Mouse (Mus musculus): ENCODE measurements at regions not wholly inside any gene's neighbourhood (a gene's known extent, or its start where the extent isn't known, plus 50 kb on each side); places are given as distances from the start of the nearest gene placed in this dataset.

DNA sequence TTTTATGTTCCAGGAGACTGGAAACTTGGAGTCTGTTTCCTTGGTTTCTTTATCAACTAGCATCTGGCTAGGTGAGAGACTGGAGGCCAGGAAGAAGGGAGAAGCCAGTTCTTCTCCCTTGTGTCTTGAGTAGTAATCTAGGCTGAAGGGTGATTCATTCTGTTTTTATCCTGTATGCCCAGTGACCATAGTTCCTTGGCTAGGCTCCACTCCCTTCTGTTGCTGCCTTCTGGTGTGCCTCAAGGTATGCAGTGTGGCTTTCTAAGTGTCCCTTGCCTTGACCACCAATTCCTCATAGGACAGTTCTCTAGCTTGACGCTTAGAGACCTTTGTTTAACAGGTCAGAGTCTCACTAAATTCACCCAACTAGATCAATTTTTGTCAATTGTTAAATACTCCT lies 303.3 kb upstream of the Gm12728 start:
- WGBS, result 93% methylated on average over 1 of the region's 1 CpGs
- no peaks in the 10 kb centered on the region for H3K27me3 ChIP-seq (ENCODE audit: control insufficient read depth, insufficient read depth, low read depth, low read length)
- no peak overlapping the region for H3K4me3 ChIP-seq (ENCODE audit: low read depth, low read length)
- no peaks in the 10 kb centered on the region for H3K4me1 ChIP-seq (ENCODE audit: control insufficient read depth, insufficient read depth, low read length)
- H3K36me3 ChIP-seq (ENCODE audit: control insufficient read depth, insufficient read depth, low read length), result no peaks in the 10 kb centered on the region
- no peak overlapping the region for H3K4me2 ChIP-seq (ENCODE audit: low read length)
- H3K9me3 ChIP-seq (replicated peaks; ENCODE audit: control insufficient read depth, low read length, poor library complexity, severe bottlenecking), result no peaks in the 10 kb centered on the region
- no peak overlapping the region for H3K27ac ChIP-seq (ENCODE audit: low read length)
- H3K9ac ChIP-seq (ENCODE audit: low read depth, low read length), result no peak overlapping the region
- ATAC-seq, result no peak

DNA sequence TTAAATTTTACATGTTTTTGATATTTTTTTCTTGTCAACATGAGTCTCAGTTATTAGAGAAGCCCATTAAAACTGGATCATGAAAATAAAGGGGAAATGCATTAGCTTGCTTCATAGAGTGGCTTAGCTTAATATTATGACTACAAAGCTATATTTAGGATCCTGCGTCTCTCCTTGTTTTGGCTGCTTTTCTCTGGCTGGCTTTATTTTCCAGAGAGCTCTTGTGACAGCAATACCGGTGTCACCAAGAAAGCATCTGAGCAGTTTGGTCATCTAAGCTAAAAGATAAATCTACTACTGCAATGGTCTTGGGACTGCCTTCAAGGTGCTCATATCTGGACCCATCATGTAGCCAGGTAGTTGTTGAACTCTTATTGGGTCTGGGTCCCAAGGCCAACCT lies 293.5 kb upstream of the Gm12728 start:
- no peaks in the 10 kb centered on the region for H3K4me1 ChIP-seq (ENCODE audit: control insufficient read depth, insufficient read depth, low read length)
- no peak overlapping the region for H3K4me3 ChIP-seq (ENCODE audit: low read depth, low read length)
- H3K27ac ChIP-seq (ENCODE audit: low read length), result no peak overlapping the region
- 90% methylated on average over 2 of the region's 2 CpGs for WGBS
- no peak for ATAC-seq
- no peak overlapping the region for H3K9ac ChIP-seq (ENCODE audit: low read depth, low read length)
- H3K27me3 ChIP-seq (ENCODE audit: control insufficient read depth, insufficient read depth, low read depth, low read length), result no peaks in the 10 kb centered on the region
- H3K9me3 ChIP-seq (replicated peaks; ENCODE audit: control insufficient read depth, low read length, poor library complexity, severe bottlenecking), result no peaks in the 10 kb centered on the region
- no peaks in the 10 kb centered on the region for H3K36me3 ChIP-seq (ENCODE audit: control insufficient read depth, insufficient read depth, low read length)
- H3K4me2 ChIP-seq (ENCODE audit: low read length), result no peak overlapping the region

DNA sequence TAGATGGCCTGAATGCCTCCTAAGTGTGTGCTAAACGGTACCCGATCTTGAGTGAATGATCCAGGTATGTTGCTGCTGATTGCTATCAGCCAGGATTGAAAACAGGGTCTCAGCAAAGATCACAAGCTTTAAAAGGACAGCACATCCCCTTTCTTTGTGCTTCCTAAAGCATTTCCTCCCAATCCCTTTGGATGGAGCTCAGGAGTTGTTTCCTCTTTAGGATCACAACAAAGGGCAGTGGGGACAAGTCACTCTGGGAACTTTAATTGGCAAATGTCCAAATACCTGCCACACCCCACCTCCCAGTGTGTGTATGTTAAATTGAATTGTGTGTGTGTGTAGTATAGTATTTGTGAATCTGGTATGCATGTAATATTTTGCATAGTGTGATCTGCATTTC lies 283.5 kb upstream of the Gm12728 start:
- H3K27me3 ChIP-seq (ENCODE audit: control insufficient read depth, insufficient read depth, low read depth, low read length), result no peaks in the 10 kb centered on the region
- H3K4me3 ChIP-seq (ENCODE audit: low read depth, low read length), result no peak overlapping the region
- 74% methylated on average over 2 of the region's 2 CpGs for WGBS

DNA sequence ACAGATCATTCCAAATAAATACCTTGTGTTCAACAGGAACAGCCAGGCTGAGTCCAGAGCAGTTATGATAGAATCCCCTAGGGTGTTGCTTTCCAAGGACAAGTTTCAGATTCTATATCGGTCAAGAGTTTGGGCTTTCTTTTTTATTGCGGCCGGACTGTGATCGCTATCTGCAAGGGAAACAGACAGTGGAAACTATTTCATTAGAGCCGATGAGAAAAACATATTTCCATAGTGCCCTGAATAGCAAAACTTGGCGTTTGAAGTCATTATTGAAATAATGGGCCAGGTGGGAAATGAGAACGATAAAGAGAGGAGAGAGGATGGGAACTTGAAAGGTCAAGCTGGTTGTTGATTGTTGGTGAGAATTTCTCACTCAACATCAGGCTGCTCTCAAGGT lies 282.4 kb upstream of the Gm12728 start:
- H3K36me3 ChIP-seq (ENCODE audit: control insufficient read depth, insufficient read depth, low read length), result no peaks in the 10 kb centered on the region
- no peak overlapping the region for H3K4me3 ChIP-seq (ENCODE audit: low read depth, low read length)
- H3K9me3 ChIP-seq (replicated peaks; ENCODE audit: control insufficient read depth, low read length, poor library complexity, severe bottlenecking), result no peaks in the 10 kb centered on the region
- no peak overlapping the region for H3K4me2 ChIP-seq (ENCODE audit: low read length)
- no peak for ATAC-seq
- H3K4me1 ChIP-seq (ENCODE audit: control insufficient read depth, insufficient read depth, low read length), result no peaks in the 10 kb centered on the region
- H3K27me3 ChIP-seq (ENCODE audit: control insufficient read depth, insufficient read depth, low read depth, low read length), result no peaks in the 10 kb centered on the region
- H3K27ac ChIP-seq (ENCODE audit: low read length), result no peak overlapping the region
- H3K9ac ChIP-seq (ENCODE audit: low read depth, low read length), result no peak overlapping the region
- WGBS, result 88% methylated on average over 7 of the region's 7 CpGs

More for the DNA sequence above, 283.5 kb upstream of the Gm12728 start:
- H3K27ac ChIP-seq (ENCODE audit: low read length), result no peak overlapping the region
- H3K36me3 ChIP-seq (ENCODE audit: control insufficient read depth, insufficient read depth, low read length), result no peaks in the 10 kb centered on the region
- no peak overlapping the region for H3K4me2 ChIP-seq (ENCODE audit: low read length)
- H3K9me3 ChIP-seq (replicated peaks; ENCODE audit: control insufficient read depth, low read length, poor library complexity, severe bottlenecking), result no peaks in the 10 kb centered on the region
- ATAC-seq, result no peak
- H3K4me1 ChIP-seq (ENCODE audit: control insufficient read depth, insufficient read depth, low read length), result no peaks in the 10 kb centered on the region
- H3K9ac ChIP-seq (ENCODE audit: low read depth, low read length), result no peak overlapping the region

DNA sequence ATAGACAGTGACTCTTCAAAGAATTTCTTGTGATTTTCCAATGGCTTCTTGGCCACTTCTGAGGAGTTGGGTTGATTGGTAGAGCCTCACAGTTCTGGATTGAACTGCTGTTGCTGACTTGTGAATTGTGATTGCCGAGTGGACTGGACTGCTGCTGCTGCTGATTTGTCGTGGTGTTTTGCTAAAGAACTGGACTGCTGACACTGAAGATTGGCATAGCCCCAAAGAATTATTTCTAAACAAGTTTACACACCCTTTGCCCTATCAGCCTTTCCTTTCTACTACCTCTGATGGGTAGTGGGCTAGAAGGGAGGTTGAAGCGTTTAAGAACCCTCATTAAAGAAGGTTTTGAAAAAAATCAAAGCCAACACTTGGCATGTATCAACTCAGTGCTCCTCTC lies 280.6 kb upstream of the Gm12728 start:
- ATAC-seq, result no peak
- no peak overlapping the region for H3K4me3 ChIP-seq (ENCODE audit: low read depth, low read length)
- H3K9ac ChIP-seq (ENCODE audit: low read depth, low read length), result no peak overlapping the region
- H3K36me3 ChIP-seq (ENCODE audit: control insufficient read depth, insufficient read depth, low read length), result no peaks in the 10 kb centered on the region
- H3K4me2 ChIP-seq (ENCODE audit: low read length), result no peak overlapping the region
- H3K4me1 ChIP-seq (ENCODE audit: control insufficient read depth, insufficient read depth, low read length), result no peaks in the 10 kb centered on the region
- 85% methylated on average over 3 of the region's 3 CpGs for WGBS
- no peaks in the 10 kb centered on the region for H3K9me3 ChIP-seq (replicated peaks; ENCODE audit: control insufficient read depth, low read length, poor library complexity, severe bottlenecking)
- no peak overlapping the region for H3K27ac ChIP-seq (ENCODE audit: low read length)
- no peaks in the 10 kb centered on the region for H3K27me3 ChIP-seq (ENCODE audit: control insufficient read depth, insufficient read depth, low read depth, low read length)

DNA sequence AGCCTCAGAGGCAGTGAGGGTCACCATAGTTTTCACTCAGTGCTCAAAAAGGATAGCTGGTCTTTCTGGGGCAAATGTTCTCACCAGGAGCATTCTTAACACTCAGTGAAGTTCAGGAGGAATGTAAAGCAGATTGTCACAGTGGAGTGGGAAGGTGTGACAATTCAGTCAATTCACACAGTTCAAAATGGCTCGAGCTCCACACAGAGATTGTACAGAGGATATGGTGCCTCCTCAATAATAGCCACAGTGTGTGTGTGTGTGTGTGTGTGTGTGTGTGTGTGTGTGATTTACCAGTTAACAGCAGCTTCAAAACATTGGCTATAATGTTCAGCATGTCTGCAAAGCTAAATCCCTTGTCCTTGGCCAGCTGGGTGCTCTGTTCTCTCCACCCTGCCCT lies 279.3 kb upstream of the Gm12728 start:
- no peak for ATAC-seq
- 89% methylated on average over 1 of the region's 1 CpGs for WGBS
- H3K36me3 ChIP-seq (ENCODE audit: control insufficient read depth, insufficient read depth, low read length), result no peaks in the 10 kb centered on the region

DNA sequence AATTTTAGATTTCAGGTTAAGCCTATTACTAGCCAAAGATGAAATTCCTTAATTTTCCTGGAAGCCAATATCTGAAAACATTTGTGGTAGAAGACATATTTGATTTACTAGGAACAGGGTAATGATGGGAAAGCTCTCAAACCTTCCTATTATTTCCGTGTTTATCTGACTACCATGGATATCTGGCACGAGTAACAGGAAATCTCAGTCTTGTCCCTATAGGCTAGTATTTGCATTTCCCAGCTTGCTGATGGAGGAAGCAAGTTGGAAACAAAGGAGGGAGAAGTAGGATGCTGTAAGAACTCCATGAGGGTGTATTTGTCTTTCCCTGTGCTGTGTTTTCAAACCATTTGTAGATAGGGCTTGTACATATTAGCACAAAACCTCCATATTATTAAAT lies 264.5 kb upstream of the Gm12728 start:
- no peak overlapping the region for H3K9ac ChIP-seq (ENCODE audit: low read depth, low read length)
- ATAC-seq, result no peak
- no peak overlapping the region for H3K4me3 ChIP-seq (ENCODE audit: low read depth, low read length)
- H3K4me2 ChIP-seq (ENCODE audit: low read length), result no peak overlapping the region
- no peak overlapping the region for H3K27ac ChIP-seq (ENCODE audit: low read length)
- no peaks in the 10 kb centered on the region for H3K36me3 ChIP-seq (ENCODE audit: control insufficient read depth, insufficient read depth, low read length)
- WGBS, result 63% methylated on average over 2 of the region's 2 CpGs
- no peaks in the 10 kb centered on the region for H3K27me3 ChIP-seq (ENCODE audit: control insufficient read depth, insufficient read depth, low read depth, low read length)
- H3K9me3 ChIP-seq (replicated peaks; ENCODE audit: control insufficient read depth, low read length, poor library complexity, severe bottlenecking), result no peaks in the 10 kb centered on the region
- H3K4me1 ChIP-seq (ENCODE audit: control insufficient read depth, insufficient read depth, low read length), result no peaks in the 10 kb centered on the region

More for the DNA sequence above, 279.3 kb upstream of the Gm12728 start:
- H3K27me3 ChIP-seq (ENCODE audit: control insufficient read depth, insufficient read depth, low read depth, low read length), result no peaks in the 10 kb centered on the region
- no peaks in the 10 kb centered on the region for H3K9me3 ChIP-seq (replicated peaks; ENCODE audit: control insufficient read depth, low read length, poor library complexity, severe bottlenecking)
- H3K27ac ChIP-seq (ENCODE audit: low read length), result no peak overlapping the region
- H3K9ac ChIP-seq (ENCODE audit: low read depth, low read length), result no peak overlapping the region
- no peaks in the 10 kb centered on the region for H3K4me1 ChIP-seq (ENCODE audit: control insufficient read depth, insufficient read depth, low read length)
- no peak overlapping the region for H3K4me3 ChIP-seq (ENCODE audit: low read depth, low read length)
- H3K4me2 ChIP-seq (ENCODE audit: low read length), result no peak overlapping the region

DNA sequence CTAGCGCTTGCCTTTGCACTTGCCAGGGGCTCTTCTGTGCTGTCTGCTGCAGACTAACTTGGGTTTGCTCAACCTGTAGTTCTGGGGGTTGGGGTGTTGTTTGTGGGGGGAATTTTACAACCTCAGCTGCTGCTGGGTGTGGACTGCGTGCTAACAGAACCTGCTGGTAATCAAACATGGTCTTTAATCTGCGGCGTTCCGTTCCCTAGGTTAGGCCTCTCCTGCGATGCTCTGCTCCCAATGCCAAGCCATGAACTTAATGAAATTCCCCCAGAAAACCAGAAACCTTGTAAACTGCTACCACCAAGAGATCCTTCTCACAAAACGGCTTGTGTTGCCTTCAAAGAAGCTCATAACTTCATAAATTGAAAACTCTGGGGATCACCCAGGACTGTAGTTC lies 262.9 kb upstream of the Gm12728 start:
- no peak overlapping the region for H3K9ac ChIP-seq (ENCODE audit: low read depth, low read length)
- H3K27ac ChIP-seq (ENCODE audit: low read length), result no peak overlapping the region
- no peaks in the 10 kb centered on the region for H3K27me3 ChIP-seq (ENCODE audit: control insufficient read depth, insufficient read depth, low read depth, low read length)
- H3K4me2 ChIP-seq (ENCODE audit: low read length), result no peak overlapping the region
- H3K4me1 ChIP-seq (ENCODE audit: control insufficient read depth, insufficient read depth, low read length), result 0 out of 2 replicates have a peak, but pooled peaks cover 5% of the 10 kb centered on the region
- H3K36me3 ChIP-seq (ENCODE audit: control insufficient read depth, insufficient read depth, low read length), result no peaks in the 10 kb centered on the region
- ATAC-seq, result no peak
- H3K4me3 ChIP-seq (ENCODE audit: low read depth, low read length), result no peak overlapping the region
- WGBS, result 89% methylated on average over 7 of the region's 7 CpGs
- H3K9me3 ChIP-seq (replicated peaks; ENCODE audit: control insufficient read depth, low read length, poor library complexity, severe bottlenecking), result no peaks in the 10 kb centered on the region

DNA sequence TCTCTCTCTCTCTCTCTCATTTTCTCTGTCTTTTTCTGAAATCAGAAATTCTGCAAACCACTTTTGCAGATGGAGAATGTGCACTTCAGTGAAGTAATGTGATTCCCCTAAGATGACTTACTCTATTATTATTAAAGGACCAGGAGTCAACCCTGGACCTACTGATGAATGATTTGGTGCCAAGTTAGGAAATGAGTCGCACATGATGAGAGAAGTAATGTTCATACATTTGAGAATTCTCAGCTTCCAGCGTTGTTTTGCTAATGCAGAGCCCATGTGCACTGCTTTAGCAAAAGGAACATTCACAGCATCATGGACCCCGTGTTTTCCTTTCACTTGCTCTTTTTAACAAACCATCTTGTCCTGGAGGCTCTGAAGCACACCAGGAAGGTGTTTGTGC lies 262.4 kb upstream of the Gm12728 start:
- H3K4me2 ChIP-seq (ENCODE audit: low read length), result no peak overlapping the region
- 85% methylated on average over 3 of the region's 3 CpGs for WGBS

More for the DNA sequence above, 262.4 kb upstream of the Gm12728 start:
- Histone ChIP-seq H3K27ac (ENCODE audit: low read length) (no peak overlapping the region), H3K36me3 (ENCODE audit: control insufficient read depth, insufficient read depth, low read length) (no peaks in the 10 kb centered on the region), H3K9me3 (replicated peaks; ENCODE audit: control insufficient read depth, low read length, poor library complexity, severe bottlenecking) (no peaks in the 10 kb centered on the region), H3K4me3 (ENCODE audit: low read depth, low read length) (no peak overlapping the region), H3K27me3 (ENCODE audit: control insufficient read depth, insufficient read depth, low read depth, low read length) (no peaks in the 10 kb centered on the region), H3K9ac (ENCODE audit: low read depth, low read length) (no peak overlapping the region), H3K4me1 (ENCODE audit: control insufficient read depth, insufficient read depth, low read length) (0 out of 2 replicates have a peak, but pooled peaks cover 8% of the 10 kb centered on the region)
- no peak for ATAC-seq
